Mouse (Mus musculus) forebrain, embryonic 13.5 days (tissue): ENCODE data around the gene Ctdspl. TPM values are rescaled to one million over a fixed set of nuclear protein-coding genes. Genes with fewer than 3 reads are reported as not detected.
A peak's percentile ranks its signal among the peaks of the same experiment; 100 is the strongest.

Experiments used
- ATAC-seq: fragments of 200-750 bp; cut with Nextera tagmentation; 2 replicates; pipeline ENCODE4 v1.8.0; 2017
- H3K27ac ChIP-seq: fragments of 300-500 bp; sonication (generic); 2 replicates; pipeline ENCODE4 v1.5.1; 2015; ENCODE audit warnings: inconsistent platforms, mild to moderate bottlenecking, moderate library complexity
- H3K27me3 ChIP-seq: fragments of 300-500 bp; sonication (generic); 2 replicates; pipeline ENCODE4 v1.6.1; 2015; ENCODE audit warnings: mild to moderate bottlenecking, inconsistent platforms
- H3K36me3 ChIP-seq: fragments of 300-500 bp; sonication (generic); 2 replicates; pipeline ENCODE4 v1.6.1; 2015; ENCODE audit warnings: mild to moderate bottlenecking, inconsistent platforms; ENCODE audit not compliant: poor library complexity, severe bottlenecking
- H3K4me1 ChIP-seq: fragments of 300-500 bp; sonication (generic); 2 replicates; pipeline ENCODE4 v1.6.1; 2015; ENCODE audit warnings: inconsistent platforms
- H3K4me2 ChIP-seq: fragments of 300-500 bp; sonication (generic); 2 replicates; pipeline ENCODE4 v1.6.1; 2015; ENCODE audit warnings: inconsistent platforms, mild to moderate bottlenecking, moderate library complexity
- H3K4me3 ChIP-seq: fragments of 300-500 bp; sonication (generic); 2 replicates; pipeline ENCODE4 v1.5.1; 2015; ENCODE audit warnings: mild to moderate bottlenecking, inconsistent platforms
- H3K9ac ChIP-seq: fragments of 300-500 bp; sonication (generic); 2 replicates; pipeline ENCODE4 v1.6.1; 2015; ENCODE audit warnings: mild to moderate bottlenecking, inconsistent platforms
- H3K9me3 ChIP-seq: fragments of 300-500 bp; sonication (generic); replicated peaks from 2 replicates; pipeline ENCODE4 v1.6.1; 2016; ENCODE audit warnings: inconsistent platforms
- WGBS: fragments of 180-500 bp; shearing (Covaris S2); methylation state at CpG from one replicate; pipeline ENCODE4 v1.1.7; 2015; 5-methylcytosine and 5-hydroxymethylcytosine counted together
- polyA plus RNA-seq: library from polyadenylated mRNA; unstranded; fragments of >200 nt; fragmentation: Nextera tagmentation; extraction: Ambion mirVana; gene quantifications from 2 replicates; pipeline ENCODE4 v1.2.1, GENCODE M21; 2015

Gene Ctdspl
- polyA plus RNA-seq, 1 experiment from 2014 or later, result 6.8 TPM

- Histone ChIP-seq H3K9me3 (no peaks in the 10 kb centered on the region), H3K27me3 (no peaks in the 10 kb centered on the region), H3K9ac (no peak overlapping the region), H3K4me3 (no peak overlapping the region), H3K36me3 (no peaks in the 10 kb centered on the region), H3K4me1 (no peaks in the 10 kb centered on the region), H3K27ac (no peak overlapping the region), H3K4me2 (no peak overlapping the region)
- WGBS, result 33% methylated on average over 19 of the region's 19 CpGs
- 0 out of 2 replicates have a peak, but pooled peaks have one; percentile 28 for ATAC-seq
Measured at GRCm38 (mm10) chr9:119063036-119063644, 136.9 kb downstream of the Ctdspl start.

GRCm38 (mm10) chr9:119064296-119064695 lies 138.0 kb downstream of the Ctdspl start:
- H3K27me3 ChIP-seq, result no peaks in the 10 kb centered on the region
- WGBS, result 71% methylated on average over 4 of the region's 4 CpGs
- no peak for ATAC-seq
- no peak overlapping the region for H3K9ac ChIP-seq
- no peaks in the 10 kb centered on the region for H3K4me1 ChIP-seq
- H3K27ac ChIP-seq, result no peak overlapping the region
- no peaks in the 10 kb centered on the region for H3K9me3 ChIP-seq
- H3K4me2 ChIP-seq, result no peak overlapping the region
- no peaks in the 10 kb centered on the region for H3K36me3 ChIP-seq
- no peak overlapping the region for H3K4me3 ChIP-seq

- Histone ChIP-seq H3K4me1 (no peaks in the 10 kb centered on the region), H3K36me3 (peaks cover 4% of the 10 kb centered on the region; the same call in 1 of the 2 replicates), H3K9me3 (no peaks in the 10 kb centered on the region), H3K9ac (no peak overlapping the region), H3K4me3 (no peak overlapping the region), H3K27me3 (no peaks in the 10 kb centered on the region), H3K27ac (no peak overlapping the region), H3K4me2 (no peak overlapping the region)
- peak; percentile 64 for ATAC-seq
- WGBS, result 5% methylated on average over 6 of the region's 6 CpGs
Measured at GRCm38 (mm10) chr9:119067601-119068000, 141.3 kb downstream of the Ctdspl start.

- H3K9ac ChIP-seq, result no peak overlapping the region
- 92% methylated on average over 11 of the region's 11 CpGs for WGBS
- peaks cover 4% of the 10 kb centered on the region; the same call in 1 of the 2 replicates for H3K36me3 ChIP-seq
- no peaks in the 10 kb centered on the region for H3K27me3 ChIP-seq
- no peak for ATAC-seq
- no peak overlapping the region for H3K4me2 ChIP-seq
- no peak overlapping the region for H3K27ac ChIP-seq
- no peaks in the 10 kb centered on the region for H3K9me3 ChIP-seq
- no peak overlapping the region for H3K4me3 ChIP-seq
- no peaks in the 10 kb centered on the region for H3K4me1 ChIP-seq
Measured at GRCm38 (mm10) chr9:119068266-119068665, 142.0 kb downstream of the Ctdspl start.

GRCm38 (mm10) chr9:119070173-119070825 lies 144.0 kb downstream of the Ctdspl start:
- Histone ChIP-seq H3K36me3 (peaks cover 4% of the 10 kb centered on the region; the same call in 1 of the 2 replicates), H3K27ac (no peak overlapping the region), H3K27me3 (no peaks in the 10 kb centered on the region), H3K9ac (no peak overlapping the region), H3K9me3 (no peaks in the 10 kb centered on the region), H3K4me3 (no peak overlapping the region), H3K4me2 (no peak overlapping the region), H3K4me1 (no peaks in the 10 kb centered on the region)
- ATAC-seq, result no peak
- 90% methylated on average over 13 of the region's 13 CpGs for WGBS

GRCm38 (mm10) chr9:119071786-119072185 lies 145.5 kb downstream of the Ctdspl start:
- no peaks in the 10 kb centered on the region for H3K9me3 ChIP-seq
- 90% methylated on average over 9 of the region's 9 CpGs for WGBS
- no peak overlapping the region for H3K27ac ChIP-seq
- no peak overlapping the region for H3K9ac ChIP-seq
- H3K4me2 ChIP-seq, result no peak overlapping the region
- peaks cover 13% of the 10 kb centered on the region; the same call in 1 of the 2 replicates for H3K36me3 ChIP-seq
- H3K4me3 ChIP-seq, result no peak overlapping the region
- no peak for ATAC-seq
- no peaks in the 10 kb centered on the region for H3K4me1 ChIP-seq
- no peaks in the 10 kb centered on the region for H3K27me3 ChIP-seq

- no peak overlapping the region for H3K9ac ChIP-seq
- no peak overlapping the region for H3K4me2 ChIP-seq
Measured at GRCm38 (mm10) chr9:119073184-119073895, 147.1 kb downstream of the Ctdspl start.

GRCm38 (mm10) chr9:119075685-119076084 lies 149.4 kb downstream of the Ctdspl start:
- WGBS, result 81% methylated on average over 16 of the region's 16 CpGs
- H3K9ac ChIP-seq, result no peak overlapping the region
- ATAC-seq, result no peak
- no peak overlapping the region for H3K4me3 ChIP-seq
- no peaks in the 10 kb centered on the region for H3K9me3 ChIP-seq
- H3K4me2 ChIP-seq, result no peak overlapping the region
- no peaks in the 10 kb centered on the region for H3K27me3 ChIP-seq
- peaks cover 13% of the 10 kb centered on the region; the same call in 1 of the 2 replicates for H3K36me3 ChIP-seq
- no peaks in the 10 kb centered on the region for H3K4me1 ChIP-seq
- H3K27ac ChIP-seq, result no peak overlapping the region

More at GRCm38 (mm10) chr9:119073184-119073895, 147.1 kb downstream of the Ctdspl start:
- Histone ChIP-seq H3K27me3 (no peaks in the 10 kb centered on the region), H3K4me3 (no peak overlapping the region), H3K36me3 (peaks cover 13% of the 10 kb centered on the region; the same call in 1 of the 2 replicates), H3K27ac (no peak overlapping the region), H3K4me1 (no peaks in the 10 kb centered on the region), H3K9me3 (no peaks in the 10 kb centered on the region)
- no peak for ATAC-seq
- WGBS, result 87% methylated on average over 15 of the region's 15 CpGs

- peaks cover 8% of the 10 kb centered on the region; the same call in 1 of the 2 replicates for H3K36me3 ChIP-seq
- no peak overlapping the region for H3K4me2 ChIP-seq
- H3K27ac ChIP-seq, result no peak overlapping the region
- H3K4me3 ChIP-seq, result no peak overlapping the region
- no peak for ATAC-seq
- peaks cover 15% of the 10 kb centered on the region for H3K4me1 ChIP-seq
- WGBS, result 88% methylated on average over 5 of the region's 5 CpGs
- no peaks in the 10 kb centered on the region for H3K9me3 ChIP-seq
- H3K9ac ChIP-seq, result no peak overlapping the region
- H3K27me3 ChIP-seq, result no peaks in the 10 kb centered on the region
Measured at GRCm38 (mm10) chr9:119080040-119080675, 153.9 kb downstream of the Ctdspl start.

- peak; percentile 81; the same call in 1 of the 2 replicates for ATAC-seq
Measured at GRCm38 (mm10) chr9:119082039-119082438, 155.8 kb downstream of the Ctdspl start.

GRCm38 (mm10) chr9:119082656-119083430 lies 156.6 kb downstream of the Ctdspl start:
- H3K4me1 ChIP-seq, result peaks cover 22% of the 10 kb centered on the region
- H3K27ac ChIP-seq, result peak overlapping the region; percentile 73
- H3K4me2 ChIP-seq, result no peak overlapping the region
- no peaks in the 10 kb centered on the region for H3K9me3 ChIP-seq
- WGBS, result 69% methylated on average over 7 of the region's 7 CpGs
- no peaks in the 10 kb centered on the region; the same call in 1 of the 2 replicates for H3K27me3 ChIP-seq
- H3K9ac ChIP-seq, result no peak overlapping the region
- ATAC-seq, result no peak
- no peak overlapping the region for H3K4me3 ChIP-seq
- H3K36me3 ChIP-seq, result no peaks in the 10 kb centered on the region

More at GRCm38 (mm10) chr9:119082039-119082438, 155.8 kb downstream of the Ctdspl start:
- Histone ChIP-seq H3K9ac (peak overlapping the region; percentile 22; the same call in 1 of the 2 replicates), H3K4me1 (peaks cover 21% of the 10 kb centered on the region), H3K27ac (peak overlapping the region; percentile 73), H3K27me3 (no peaks in the 10 kb centered on the region; the same call in 1 of the 2 replicates), H3K4me3 (no peak overlapping the region), H3K36me3 (no peaks in the 10 kb centered on the region), H3K9me3 (no peaks in the 10 kb centered on the region), H3K4me2 (no peak overlapping the region)
- 5% methylated on average over 8 of the region's 8 CpGs for WGBS
